Mouse (Mus musculus): ENCODE data around the gene Chtf18. TPM values are rescaled to one million over a fixed set of nuclear protein-coding genes. Genes with fewer than 3 reads are reported as not detected.
"Not testable (repeated sequence)": the region's sequence is repeated elsewhere in the genome, so short reads cannot be mapped to it uniquely, and the experiment has no call there.

The Chtf18 gene
- polyA plus RNA-seq, 1 experiment from 2014 or later = 48.3 TPM

DNA sequence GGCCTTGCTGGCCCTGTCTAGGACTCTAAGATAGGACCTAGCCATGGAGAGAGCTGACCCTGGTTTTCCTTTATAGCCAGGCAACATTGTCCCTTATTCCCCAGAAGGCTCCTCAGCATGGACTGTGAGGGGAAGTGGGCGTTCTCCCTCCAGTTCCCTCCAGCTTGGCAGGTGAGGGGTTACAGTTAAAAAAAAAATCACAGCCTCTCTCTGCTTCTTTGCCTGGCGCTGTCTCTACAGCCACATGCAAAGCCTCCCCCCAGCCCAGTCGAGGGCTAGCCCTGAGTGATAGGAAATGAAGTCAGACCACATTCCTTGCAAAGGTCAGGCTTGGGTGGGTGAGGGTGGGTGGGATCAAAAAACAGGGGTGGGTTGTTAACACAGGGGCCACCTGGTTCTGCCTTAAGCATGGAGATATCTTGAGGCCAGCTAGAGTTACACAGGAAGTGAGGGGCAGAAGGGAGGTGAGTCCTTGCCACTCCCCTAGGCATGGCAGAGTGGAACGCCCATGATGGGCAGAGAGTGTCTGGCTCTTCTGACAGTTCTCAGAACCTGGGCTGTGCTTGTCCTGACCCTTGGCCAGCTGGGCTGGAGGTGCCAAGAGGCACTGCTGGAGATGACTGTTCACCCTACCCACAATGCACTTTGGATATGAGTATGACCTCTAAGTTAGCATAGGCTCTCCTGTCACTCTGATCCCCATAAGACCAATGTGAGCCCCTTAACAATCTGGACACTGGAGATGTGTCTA lies 28.6 kb upstream of the Chtf18 start:
- H3K36me3 ChIP-seq = no peaks in the 10 kb centered on the region
- no peak for ATAC-seq (ENCODE audit: insufficient number of reproducible peaks, insufficient read depth, low FRiP score, low TSS enrichment, low read depth)
- no peak overlapping the region for H3K4me3 ChIP-seq (replicated peaks)
- peaks cover 16% of the 10 kb centered on the region for H3K4me1 ChIP-seq (replicated peaks)
- H3K9me3 ChIP-seq = no peaks in the 10 kb centered on the region
- no peak overlapping the region for H3K27ac ChIP-seq
- H3K4me2 ChIP-seq = no peak overlapping the region
- no peaks in the 10 kb centered on the region; the same call in 1 of the 2 replicates for H3K27me3 ChIP-seq
- WGBS = 42% methylated on average over 4 of the region's 4 CpGs
- no peak overlapping the region for H3K9ac ChIP-seq (replicated peaks)

DNA sequence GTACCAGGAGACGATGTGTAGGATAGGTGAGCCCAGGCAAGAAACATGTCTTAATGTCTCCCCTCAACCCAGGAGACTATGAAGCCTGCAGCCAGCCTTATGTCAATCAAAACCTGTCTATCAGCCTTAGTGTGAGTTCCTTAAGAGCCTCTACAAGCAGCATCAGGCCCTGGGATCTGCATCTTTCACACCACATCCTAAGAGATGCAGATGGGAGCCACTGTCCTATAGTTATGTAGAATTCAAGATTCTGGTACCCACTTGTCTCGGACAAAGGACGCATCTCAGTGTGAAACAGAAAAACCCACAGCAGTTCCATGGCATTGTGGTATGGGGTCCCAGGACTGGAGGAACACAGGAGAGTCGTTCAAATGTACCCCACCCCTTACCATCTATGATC lies 27.9 kb upstream of the Chtf18 start:
- Histone ChIP-seq H3K4me3 (replicated peaks) (no peak overlapping the region), H3K36me3 (no peaks in the 10 kb centered on the region), H3K9ac (replicated peaks) (no peak overlapping the region), H3K27ac (no peak overlapping the region), H3K4me1 (replicated peaks) (peaks cover 16% of the 10 kb centered on the region), H3K27me3 (no peaks in the 10 kb centered on the region; the same call in 1 of the 2 replicates), H3K4me2 (no peak overlapping the region), H3K9me3 (no peaks in the 10 kb centered on the region)
- WGBS = 86% methylated on average over 4 of the region's 4 CpGs
- no peak for ATAC-seq (ENCODE audit: insufficient number of reproducible peaks, insufficient read depth, low FRiP score, low TSS enrichment, low read depth)

DNA sequence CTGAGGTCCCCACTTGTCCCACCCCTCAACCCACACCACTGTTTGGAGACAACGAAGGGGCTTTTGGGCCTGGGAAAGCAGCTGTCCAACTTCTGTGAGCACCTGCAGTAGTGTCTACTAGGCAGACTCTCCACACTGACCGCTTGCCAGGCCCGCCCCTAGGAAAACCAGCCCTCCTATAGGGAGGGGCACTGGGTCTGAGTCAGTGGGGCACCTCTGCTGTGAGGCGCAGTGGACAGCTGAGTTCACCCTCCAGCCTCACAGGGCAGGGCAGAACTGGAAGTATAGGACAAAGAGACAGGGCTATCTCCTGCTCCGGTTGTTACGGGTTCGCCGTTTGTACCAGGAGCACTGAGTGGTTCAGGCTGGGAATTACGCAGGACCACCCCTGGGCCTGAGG lies 27.0 kb upstream of the Chtf18 start, which contains the start of gene Msln:
TSS of gene Msln (minus strand) at position 138 of the 400 bp plus-strand sequence.
- H3K4me1 ChIP-seq (replicated peaks) = peaks cover 16% of the 10 kb centered on the region
- no peak within 1 kb of the TSS for H3K9ac ChIP-seq (replicated peaks)
- no peak within 1 kb of the TSS for H3K4me2 ChIP-seq
- no peak within 1 kb of the TSS for H3K4me3 ChIP-seq (replicated peaks)
- WGBS = 84% methylated on average over 9 of the region's 9 CpGs
- H3K27me3 ChIP-seq = no peaks in the 10 kb centered on the region; the same call in 1 of the 2 replicates
- H3K36me3 ChIP-seq = no peaks in the 10 kb centered on the region
- 0 out of 2 replicates have a peak, but pooled peaks have one; percentile 9 for ATAC-seq (ENCODE audit: insufficient number of reproducible peaks, insufficient read depth, low FRiP score, low TSS enrichment, low read depth)
- no peaks in the 10 kb centered on the region for H3K9me3 ChIP-seq
- no peak within 1 kb of the TSS for H3K27ac ChIP-seq

DNA sequence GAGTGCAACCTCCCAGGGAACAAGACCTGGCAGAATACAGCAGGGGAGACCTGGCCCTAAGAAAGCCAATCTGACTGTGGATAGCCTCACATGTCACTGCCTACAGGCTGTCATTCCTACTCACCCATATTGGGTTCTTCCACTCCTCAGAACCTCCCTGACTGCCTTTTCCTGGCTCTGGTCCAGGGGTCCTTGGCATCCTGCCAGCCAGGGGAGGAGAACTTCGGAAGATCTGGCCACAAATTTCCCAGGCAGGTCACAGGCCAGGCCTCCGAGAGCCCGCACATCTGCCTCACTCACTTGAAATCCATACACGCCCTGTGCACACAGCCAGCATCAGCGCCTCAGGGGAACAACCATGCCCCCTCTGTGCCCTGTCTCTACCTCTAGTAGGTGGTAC lies 24.2 kb upstream of the Chtf18 start:
- Histone ChIP-seq H3K4me2 (no peak overlapping the region), H3K27me3 (no peaks in the 10 kb centered on the region), H3K36me3 (no peaks in the 10 kb centered on the region), H3K9me3 (no peaks in the 10 kb centered on the region), H3K27ac (no peak overlapping the region), H3K9ac (replicated peaks) (peak overlapping the region; percentile 35; the same call in 1 of the 2 replicates), H3K4me3 (replicated peaks) (no peak overlapping the region), H3K4me1 (replicated peaks) (peaks cover 16% of the 10 kb centered on the region)
- WGBS = 59% methylated on average over 5 of the region's 5 CpGs
- ATAC-seq (ENCODE audit: insufficient number of reproducible peaks, insufficient read depth, low FRiP score, low TSS enrichment, low read depth) = no peak

DNA sequence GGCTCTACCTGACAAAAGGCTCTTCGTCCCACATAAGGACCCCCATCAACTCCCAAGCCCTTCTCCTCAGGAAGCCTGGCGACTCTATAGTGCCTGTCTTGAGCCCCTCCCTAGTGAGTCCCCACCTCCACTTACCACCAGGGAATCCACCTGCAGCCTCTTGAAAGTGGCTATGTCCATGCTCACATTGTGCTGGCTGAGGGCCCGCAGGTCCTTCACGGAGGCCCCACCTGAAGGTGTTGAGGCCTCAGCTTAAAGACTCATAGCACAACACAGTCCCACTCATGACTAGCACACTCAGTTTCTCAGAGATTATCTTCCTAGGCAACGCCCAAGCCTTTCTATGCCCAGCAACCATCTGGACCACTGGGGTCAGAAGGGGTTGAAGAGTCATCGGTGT lies 22.1 kb upstream of the Chtf18 start:
- 78% methylated on average over 6 of the region's 6 CpGs for WGBS
- H3K4me1 ChIP-seq (replicated peaks) = peaks cover 6% of the 10 kb centered on the region; the same call in 1 of the 2 replicates

DNA sequence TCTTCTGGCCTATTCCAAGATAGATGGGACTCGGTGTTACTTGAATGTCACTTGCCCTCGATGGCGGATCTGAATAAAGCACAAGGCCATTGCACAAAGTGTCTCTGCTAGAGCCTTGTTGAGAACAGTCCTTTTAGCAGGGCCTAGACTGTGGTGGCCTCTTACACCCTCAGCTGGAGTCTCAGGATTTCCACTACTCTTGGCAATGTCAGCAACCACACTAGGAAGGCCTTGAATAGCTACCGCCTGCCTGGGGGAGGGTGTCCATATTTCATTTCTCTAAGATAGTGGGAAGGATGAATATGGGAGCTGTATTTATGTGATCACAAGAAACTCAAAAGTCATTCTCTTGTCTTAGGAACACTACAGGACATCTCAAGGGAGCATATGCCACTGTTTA lies 21.0 kb upstream of the Chtf18 start:
- Histone ChIP-seq H3K27ac (no peak overlapping the region), H3K36me3 (no peaks in the 10 kb centered on the region), H3K9ac (replicated peaks) (no peak overlapping the region), H3K4me3 (replicated peaks) (no peak overlapping the region), H3K4me2 (no peak overlapping the region), H3K9me3 (no peaks in the 10 kb centered on the region), H3K4me1 (replicated peaks) (peaks cover 6% of the 10 kb centered on the region; the same call in 1 of the 2 replicates), H3K27me3 (no peaks in the 10 kb centered on the region)
- no peak for ATAC-seq (ENCODE audit: insufficient number of reproducible peaks, insufficient read depth, low FRiP score, low TSS enrichment, low read depth)
- WGBS = 91% methylated on average over 4 of the region's 4 CpGs

More for the DNA sequence above, 22.1 kb upstream of the Chtf18 start:
- no peak overlapping the region for H3K4me3 ChIP-seq (replicated peaks)
- H3K27ac ChIP-seq = no peak overlapping the region
- H3K4me2 ChIP-seq = no peak overlapping the region
- no peaks in the 10 kb centered on the region for H3K36me3 ChIP-seq
- H3K9me3 ChIP-seq = no peaks in the 10 kb centered on the region
- ATAC-seq (ENCODE audit: insufficient number of reproducible peaks, insufficient read depth, low FRiP score, low TSS enrichment, low read depth) = no peak
- no peak overlapping the region for H3K9ac ChIP-seq (replicated peaks)
- no peaks in the 10 kb centered on the region for H3K27me3 ChIP-seq

DNA sequence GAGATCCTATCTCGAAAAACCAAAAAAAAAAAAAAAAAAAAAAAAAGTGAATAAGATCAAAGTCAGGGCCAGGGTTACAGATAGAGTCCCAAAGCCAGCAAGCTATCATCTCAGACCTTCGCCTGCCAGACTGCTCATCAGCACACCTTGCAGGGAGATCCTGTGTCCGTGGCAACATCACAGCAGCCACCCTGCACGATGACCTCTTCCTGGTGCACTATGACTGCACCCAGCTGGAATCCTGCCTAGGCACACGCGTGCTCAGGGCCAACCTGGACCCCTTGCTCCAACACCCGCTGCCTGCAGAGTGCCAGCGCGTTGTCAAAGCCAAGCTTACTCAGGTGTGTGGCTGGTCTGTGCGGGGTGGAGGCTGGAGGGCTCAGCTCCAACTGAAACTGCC lies 17.1 kb upstream of the Chtf18 start:
- Histone ChIP-seq H3K4me1 (replicated peaks) (no peaks in the 10 kb centered on the region), H3K9me3 (no peaks in the 10 kb centered on the region), H3K27ac (no peak overlapping the region), H3K4me2 (no peak overlapping the region), H3K36me3 (no peaks in the 10 kb centered on the region), H3K27me3 (0 out of 2 replicates have a peak, but pooled peaks cover 9% of the 10 kb centered on the region), H3K9ac (replicated peaks) (no peak overlapping the region), H3K4me3 (replicated peaks) (no peak overlapping the region)
- WGBS = 78% methylated on average over 10 of the region's 10 CpGs
- no peak for ATAC-seq (ENCODE audit: insufficient number of reproducible peaks, insufficient read depth, low FRiP score, low TSS enrichment, low read depth)

DNA sequence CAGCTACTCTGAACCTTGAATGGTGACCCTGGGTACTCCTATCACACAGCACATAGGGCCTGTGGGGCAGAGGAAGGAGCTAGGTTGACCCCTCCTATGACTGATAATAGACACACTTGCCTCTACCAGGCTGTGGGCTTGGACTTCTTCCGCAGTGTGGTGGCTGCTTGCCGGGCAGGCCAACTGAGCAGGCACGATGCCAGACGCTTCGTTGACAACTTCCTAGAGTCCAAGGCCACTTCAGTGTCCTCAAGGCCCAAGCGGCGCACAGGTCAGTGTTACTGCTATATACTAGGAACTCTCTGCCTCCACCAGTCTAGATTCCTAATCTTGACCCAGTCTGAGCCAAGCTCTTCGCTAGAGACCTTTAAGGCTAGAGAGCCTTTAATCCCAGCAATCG lies 16.6 kb upstream of the Chtf18 start:
- Histone ChIP-seq H3K9me3 (no peaks in the 10 kb centered on the region), H3K4me1 (replicated peaks) (no peaks in the 10 kb centered on the region), H3K27ac (no peak overlapping the region), H3K4me2 (no peak overlapping the region), H3K4me3 (replicated peaks) (no peak overlapping the region), H3K9ac (replicated peaks) (no peak overlapping the region), H3K27me3 (0 out of 2 replicates have a peak, but pooled peaks cover 9% of the 10 kb centered on the region), H3K36me3 (no peaks in the 10 kb centered on the region)
- 91% methylated on average over 9 of the region's 9 CpGs for WGBS
- ATAC-seq (ENCODE audit: insufficient number of reproducible peaks, insufficient read depth, low FRiP score, low TSS enrichment, low read depth) = no peak

DNA sequence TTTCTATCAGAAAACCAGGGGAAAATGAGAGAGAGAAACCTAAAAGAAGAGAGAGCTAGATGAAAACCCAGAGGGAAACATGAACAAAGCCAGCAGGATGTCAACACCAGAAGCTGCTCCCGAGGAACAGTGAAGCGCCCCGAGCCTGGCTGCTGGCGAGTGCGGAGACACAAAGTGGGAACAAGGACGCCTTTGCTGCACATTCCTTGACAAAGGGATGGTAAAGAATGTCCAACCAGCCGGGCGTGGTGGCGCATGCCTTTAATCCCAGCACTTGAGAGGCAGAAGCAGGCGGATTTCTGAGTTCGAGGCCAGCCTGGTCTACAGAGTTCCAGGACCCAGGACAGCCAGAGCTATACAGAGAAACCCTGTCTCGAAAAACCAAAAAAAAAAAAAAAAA lies 14.3 kb upstream of the Chtf18 start:
- H3K9ac ChIP-seq (replicated peaks); H3K9me3 ChIP-seq; H3K4me3 ChIP-seq (replicated peaks); H3K27me3 ChIP-seq; H3K36me3 ChIP-seq; ATAC-seq (ENCODE audit: insufficient number of reproducible peaks, insufficient read depth, low FRiP score, low TSS enrichment, low read depth); H3K4me2 ChIP-seq; H3K27ac ChIP-seq; H3K4me1 ChIP-seq (replicated peaks): not testable (repeated sequence)
- WGBS = 75% methylated on average over 12 of the region's 12 CpGs

DNA sequence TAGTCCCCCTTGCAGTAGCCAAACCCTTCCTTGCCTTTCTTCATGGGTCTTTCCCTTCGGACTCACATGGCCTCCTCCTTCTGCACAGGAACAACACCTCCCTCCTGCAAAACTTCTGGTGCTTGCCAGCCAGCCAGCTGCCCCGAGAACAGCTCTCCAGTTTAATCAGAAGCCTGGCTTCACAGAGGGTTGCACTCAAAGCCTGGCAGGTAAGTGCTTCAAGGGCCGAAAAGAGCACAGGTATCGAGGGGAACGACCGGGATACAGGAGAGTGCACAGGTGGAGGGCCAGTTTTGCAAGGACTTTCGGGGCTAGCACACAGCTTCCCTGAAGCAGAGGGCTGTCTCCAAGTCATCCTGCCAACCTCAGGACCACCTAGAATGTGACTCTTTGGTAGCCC lies 11.6 kb upstream of the Chtf18 start:
- H3K27ac ChIP-seq = no peak overlapping the region
- H3K4me1 ChIP-seq (replicated peaks) = no peaks in the 10 kb centered on the region
- no peaks in the 10 kb centered on the region for H3K36me3 ChIP-seq
- H3K9ac ChIP-seq (replicated peaks) = no peak overlapping the region
- no peak overlapping the region for H3K4me2 ChIP-seq
- ATAC-seq (ENCODE audit: insufficient number of reproducible peaks, insufficient read depth, low FRiP score, low TSS enrichment, low read depth) = no peak
- H3K9me3 ChIP-seq = no peaks in the 10 kb centered on the region
- 0 out of 2 replicates have a peak, but pooled peaks cover 9% of the 10 kb centered on the region for H3K27me3 ChIP-seq
- WGBS = 80% methylated on average over 7 of the region's 7 CpGs
- H3K4me3 ChIP-seq (replicated peaks) = no peak overlapping the region

DNA sequence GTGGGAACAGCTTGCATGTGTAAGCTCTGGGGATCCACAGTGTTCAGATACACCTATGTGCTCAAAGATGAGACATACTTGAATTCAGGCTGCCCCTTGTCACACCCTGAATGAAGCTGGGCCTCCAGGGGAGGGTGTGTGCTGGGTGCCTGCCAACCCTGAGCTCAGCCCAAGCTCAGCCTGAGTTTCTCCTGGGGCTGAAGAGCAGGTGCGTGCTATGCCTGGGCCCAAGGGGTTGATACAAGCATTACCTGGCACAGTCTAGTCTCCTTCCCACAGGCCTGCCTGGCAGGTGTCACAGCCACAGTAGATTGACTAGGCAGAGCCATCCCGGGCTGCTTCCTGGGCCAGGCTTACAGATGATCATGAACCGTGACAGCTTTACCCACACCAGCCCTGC lies 8.5 kb upstream of the Chtf18 start, which contains the start of gene Mslnl:
TSS of gene Mslnl (plus strand) at position 298 of the 400 bp plus-strand sequence.
- WGBS = 78% methylated on average over 3 of the region's 3 CpGs
- ATAC-seq (ENCODE audit: insufficient number of reproducible peaks, insufficient read depth, low FRiP score, low TSS enrichment, low read depth) = no peak
- no peak within 1 kb of the TSS; the same call in 1 of the 2 replicates for H3K9ac ChIP-seq (replicated peaks)

More for the DNA sequence above, 8.5 kb upstream of the Chtf18 start, which contains the start of gene Mslnl:
- H3K27ac ChIP-seq = no peak within 1 kb of the TSS
- H3K36me3 ChIP-seq = peaks cover 8% of the 10 kb centered on the region
- H3K9me3 ChIP-seq = no peaks in the 10 kb centered on the region
- H3K27me3 ChIP-seq = 0 out of 2 replicates have a peak, but pooled peaks cover 5% of the 10 kb centered on the region
- no peak within 1 kb of the TSS for H3K4me2 ChIP-seq
- H3K4me1 ChIP-seq (replicated peaks) = no peaks in the 10 kb centered on the region
- H3K4me3 ChIP-seq (replicated peaks) = no peak within 1 kb of the TSS
